8 mouse cellular contexts compared by ENCODE assay signal in genomic region chr3:95218466-95219137, GRCm38 (mm10). TPM values are rescaled to one million over a fixed set of nuclear protein-coding genes. Genes with fewer than 3 reads are reported as not detected.
A peak's percentile ranks its signal among the peaks of the same experiment; 100 is the strongest.
DNase-seq lines count a peak whose midpoint lies in the region; ATAC-seq and TF ChIP-seq lines count a peak whose summit lies in the region.

No protein-coding gene starts in this region.

- peak overlapping the region; percentile 86 for H3K4me3 ChIP-seq in kidney, postnatal 0 days (replicated peaks; ENCODE audit: low read depth, low read length)
- peak overlapping the region; percentile 69; the same call in 1 of the 2 replicates for H3K4me3 ChIP-seq in neural tube, embryonic 12.5 days

- no peak for TF ChIP-seq CTCF in kidney, postnatal 0 days (IDR thresholded peaks at IDR 0.05; ENCODE audit: low read depth)

- H3K4me2 ChIP-seq in kidney, postnatal 0 days (ENCODE audit: low read length) = peak overlapping the region; percentile 69
- H3K4me2 ChIP-seq in neural tube, embryonic 12.5 days (replicated peaks) = peak overlapping the region; percentile 66

- 81% methylated on average over 6 of the region's 6 CpGs for WGBS in kidney, postnatal 0 days
- WGBS in neural tube, embryonic 12.5 days = 76% methylated on average over 6 of the region's 6 CpGs

- no peak for ATAC-seq in cerebellum, adult (ENCODE audit: insufficient number of reproducible peaks, low FRiP score, low TSS enrichment)
- ATAC-seq in erythroid progenitor cell, adult 5-6 weeks (replicated peaks; ENCODE audit: low FRiP score, poor library complexity, severe bottlenecking) = 0 out of 2 replicates have a peak, but pooled peaks have one; percentile 8
- ATAC-seq in kidney, postnatal 0 days (replicated peaks; ENCODE audit: low FRiP score, low read depth) = no peak
- ATAC-seq in neural tube, embryonic 12.5 days (ENCODE audit: low FRiP score, low read depth) = no peak

- H3K4me1 ChIP-seq in kidney, postnatal 0 days (replicated peaks; ENCODE audit: insufficient read depth, low read length) = 0 out of 2 replicates have a peak, but pooled peaks cover 4% of the 10 kb centered on the region
- peaks cover 11% of the 10 kb centered on the region; the same call in 1 of the 2 replicates for H3K4me1 ChIP-seq in neural tube, embryonic 12.5 days

- peak overlapping the region; percentile 97; the same call in 1 of the 2 replicates for H3K9ac ChIP-seq in kidney, postnatal 0 days (ENCODE audit: low read depth, low read length)
- H3K9ac ChIP-seq in neural tube, embryonic 12.5 days = 0 out of 2 replicates have a peak overlapping the region, but pooled peaks have one; percentile 86

- H3K9me3 ChIP-seq in kidney, postnatal 0 days (replicated peaks; ENCODE audit: low read length) = no peaks in the 10 kb centered on the region
- H3K9me3 ChIP-seq in neural tube, embryonic 12.5 days = no peaks in the 10 kb centered on the region

- peak; percentile 64 for DNase-seq in cerebellum, adult 9-11 months
- peak; percentile 91 for DNase-seq in 416B (ENCODE audit: low read depth)
- no peak for DNase-seq in kidney, postnatal 0 days (ENCODE audit: low spot score)
- no peak for DNase-seq in frontal cortex, adult 2 months (ENCODE audit: extremely low spot score in 1 of 2, low spot score in 1 of 2)
- DNase-seq in retina, postnatal 1 day = no peak

- peak overlapping the region; percentile 99 for H3K27ac ChIP-seq in kidney, postnatal 0 days
- peak overlapping the region; percentile 81; the same call in 1 of the 2 replicates for H3K27ac ChIP-seq in neural tube, embryonic 12.5 days

- H3K36me3 ChIP-seq in kidney, postnatal 0 days (ENCODE audit: insufficient read depth, low read length) = peaks cover 15% of the 10 kb centered on the region
- H3K36me3 ChIP-seq in neural tube, embryonic 12.5 days = peaks cover 60% of the 10 kb centered on the region

- no peaks in the 10 kb centered on the region for H3K27me3 ChIP-seq in kidney, postnatal 0 days (ENCODE audit: insufficient read depth, low read length)
- H3K27me3 ChIP-seq in neural tube, embryonic 12.5 days (replicated peaks) = no peaks in the 10 kb centered on the region

RNA-seq across cellular contexts. Expression of gene Gabpb2, which starts 0.9 kb away (rescaled TPM):
- total RNA-seq in erythroid progenitor cell, adult 5-6 weeks (2015; ENCODE audit: low replicate concordance) = 98.9 and 104 TPM in 2 replicates
- total RNA-seq in erythroid progenitor cell, adult 5-6 weeks (2017; ENCODE audit: low replicate concordance) = 157 and 160 TPM in 2 replicates
- 4.5 and 5.4 TPM in 2 replicates for polyA plus RNA-seq in kidney, postnatal 0 days (2015; fragmentation: Nextera tagmentation; extraction: Ambion mirVana)
- polyA plus RNA-seq in neural tube, embryonic 12.5 days (2016; fragmentation: Nextera tagmentation; extraction: Ambion mirVana) = 6.7 and 7.8 TPM in 2 replicates
- polyA plus RNA-seq in frontal cortex, adult 2 months (2012; rRNA removed) = 15.8 and 17.9 TPM in 2 replicates

RNA-seq across cellular contexts. Expression of gene Cdc42se1, which starts 9.9 kb away (rescaled TPM):
- total RNA-seq in erythroid progenitor cell, adult 5-6 weeks (2015; ENCODE audit: low replicate concordance) = 30.3 and 31.9 TPM in 2 replicates
- total RNA-seq in erythroid progenitor cell, adult 5-6 weeks (2017; ENCODE audit: low replicate concordance) = 22.7 and 23.4 TPM in 2 replicates
- 98.5 and 102 TPM in 2 replicates for polyA plus RNA-seq in kidney, postnatal 0 days (2015; fragmentation: Nextera tagmentation; extraction: Ambion mirVana)
- 85.3 and 85.9 TPM in 2 replicates for polyA plus RNA-seq in neural tube, embryonic 12.5 days (2016; fragmentation: Nextera tagmentation; extraction: Ambion mirVana)
- polyA plus RNA-seq in frontal cortex, adult 2 months (2012; rRNA removed) = 62.5 and 63.5 TPM in 2 replicates

RNA-seq across cellular contexts. Expression of gene Mllt11, which starts 13.4 kb away (rescaled TPM):
- total RNA-seq in erythroid progenitor cell, adult 5-6 weeks (2015; ENCODE audit: low replicate concordance) = 1.8 TPM in 1 of 2 replicates, not detected in the other
- total RNA-seq in erythroid progenitor cell, adult 5-6 weeks (2017; ENCODE audit: low replicate concordance) = 0.64 and 1.2 TPM in 2 replicates
- 11.2 and 11.8 TPM in 2 replicates for polyA plus RNA-seq in kidney, postnatal 0 days (2015; fragmentation: Nextera tagmentation; extraction: Ambion mirVana)
- 149 and 166 TPM in 2 replicates for polyA plus RNA-seq in neural tube, embryonic 12.5 days (2016; fragmentation: Nextera tagmentation; extraction: Ambion mirVana)
- 388 and 439 TPM in 2 replicates for polyA plus RNA-seq in frontal cortex, adult 2 months (2012; rRNA removed)

RNA-seq across cellular contexts. Expression of gene Gm128, which starts 22.8 kb away (rescaled TPM):
- not detected in 2 replicates for total RNA-seq in erythroid progenitor cell, adult 5-6 weeks (2015; ENCODE audit: low replicate concordance)
- not detected in 2 replicates for total RNA-seq in erythroid progenitor cell, adult 5-6 weeks (2017; ENCODE audit: low replicate concordance)
- 1.2 and 1.3 TPM in 2 replicates for polyA plus RNA-seq in kidney, postnatal 0 days (2015; fragmentation: Nextera tagmentation; extraction: Ambion mirVana)
- 0.28 TPM in 1 of 2 replicates, not detected in the other for polyA plus RNA-seq in neural tube, embryonic 12.5 days (2016; fragmentation: Nextera tagmentation; extraction: Ambion mirVana)
- polyA plus RNA-seq in frontal cortex, adult 2 months (2012; rRNA removed) = 0.29 and 0.30 TPM in 2 replicates

RNA-seq across cellular contexts. Expression of gene Bnipl, which starts 32.4 kb away (rescaled TPM):
- total RNA-seq in erythroid progenitor cell, adult 5-6 weeks (2015; ENCODE audit: low replicate concordance) = not detected in 2 replicates
- total RNA-seq in erythroid progenitor cell, adult 5-6 weeks (2017; ENCODE audit: low replicate concordance) = not detected in 2 replicates
- polyA plus RNA-seq in kidney, postnatal 0 days (2015; fragmentation: Nextera tagmentation; extraction: Ambion mirVana) = 0.82 and 1.6 TPM in 2 replicates
- polyA plus RNA-seq in neural tube, embryonic 12.5 days (2016; fragmentation: Nextera tagmentation; extraction: Ambion mirVana) = 0.28 TPM in 2 replicates
- polyA plus RNA-seq in frontal cortex, adult 2 months (2012; rRNA removed) = 0.40 and 0.48 TPM in 2 replicates

Comparison
In these comparisons a context has a peak if more than half of its experiments do, and no peak if none do; other contexts are left out.
1. DNase-seq: peak in cerebellum, adult 9-11 months (single experiment) and 416B (single experiment); none in kidney, postnatal 0 days (single experiment), frontal cortex, adult 2 months (0 of 2) and retina, postnatal 1 day (single experiment).
2. RNA of gene Mllt11, which starts 13.4 kb away (polyA plus RNA-seq): 388 to 439 TPM in frontal cortex, adult 2 months and 149 to 166 TPM in neural tube, embryonic 12.5 days; 11.2 to 11.8 TPM in kidney, postnatal 0 days; every median in the first group is over 10 times any median in the second.